Mouse (Mus musculus): ENCODE measurements around the gene Gpr68.

Gene Gpr68

DNA sequence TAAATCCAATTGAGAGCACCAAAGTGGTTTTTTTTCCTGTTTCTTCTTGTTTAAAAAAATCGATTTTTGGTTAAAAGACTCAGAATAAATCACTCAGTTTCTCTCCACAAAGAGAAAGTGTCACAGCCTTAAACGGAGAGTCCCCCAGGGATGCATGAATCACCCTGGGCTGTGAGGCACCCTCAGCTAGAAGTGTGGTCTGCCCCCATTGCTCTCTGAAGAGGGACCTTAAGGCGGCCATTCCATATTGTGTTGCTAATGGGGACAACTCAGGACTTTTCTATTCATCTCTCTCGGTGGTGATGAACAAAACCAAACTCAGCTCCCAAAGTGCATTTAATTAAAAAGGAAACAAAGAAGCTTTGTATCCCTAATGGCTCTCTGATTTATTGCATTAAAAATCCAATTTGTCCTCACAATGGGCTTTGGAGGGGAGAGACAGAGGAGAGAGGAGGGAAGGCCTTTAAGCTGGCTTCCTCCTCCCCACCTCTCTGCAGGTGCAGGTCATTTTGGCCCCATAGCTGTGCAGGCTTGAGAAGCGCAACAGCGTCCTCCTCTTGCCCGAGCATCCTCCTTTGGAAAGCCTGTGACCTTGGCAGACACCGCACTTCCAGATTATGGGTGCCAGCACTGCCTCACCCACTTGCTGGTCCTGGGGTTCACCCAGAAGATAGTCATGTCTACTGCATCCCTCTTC lies 76.2 kb downstream of the Gpr68 start:
- DNase-seq (ENCODE audit: low spot score in 2 of 2): no peak

DNA sequence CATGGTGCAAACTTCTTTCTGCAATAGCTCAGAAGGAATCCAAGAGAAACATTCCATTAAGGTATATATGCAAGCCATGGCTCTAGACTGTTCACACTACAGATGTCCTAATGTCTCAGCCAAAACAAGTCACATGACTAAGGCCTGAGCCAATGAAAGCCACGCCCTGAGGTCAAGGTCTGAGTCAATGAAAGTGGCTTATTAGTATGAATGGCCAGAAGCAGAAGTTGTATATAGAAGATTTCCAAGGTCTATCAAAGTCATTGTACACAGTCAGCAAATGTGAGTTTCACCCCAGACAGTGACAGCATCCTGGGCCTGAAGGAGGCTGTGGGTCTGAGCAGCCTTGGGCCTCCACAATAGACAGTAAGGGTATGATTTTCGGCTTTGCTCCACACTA lies 77.0 kb downstream of the Gpr68 start:
- DNase-seq (ENCODE audit: low spot score in 2 of 2): no peak
